Mouse (Mus musculus) kidney, adult 2 months (tissue): ENCODE data around the gene Ctbp2. TPM values are rescaled to one million over a fixed set of nuclear protein-coding genes. Genes with fewer than 3 reads are reported as not detected.
A peak's percentile ranks its signal among the peaks of the same experiment; 100 is the strongest.

Experiments
- DNase-seq: peaks from one replicate; pipeline ENCODE4 v3.0.0; 2021
- H3K27ac ChIP-seq: fragments of 200-500 bp; 2 replicates; pipeline ENCODE4 v1.5.1; 2012; ENCODE audit warnings: low read depth, low read length, control low read depth, inconsistent platforms; ENCODE audit not compliant: insufficient read depth
- H3K27me3 ChIP-seq: fragments of 200-500 bp; replicated peaks from 2 replicates; pipeline ENCODE4 v1.6.1; 2012; ENCODE audit warnings: mild to moderate bottlenecking, moderate library complexity, low read length, inconsistent platforms; ENCODE audit not compliant: control insufficient read depth, insufficient read depth
- H3K36me3 ChIP-seq: fragments of 200-500 bp; 2 replicates; pipeline ENCODE4 v1.6.1; 2012; ENCODE audit warnings: mild to moderate bottlenecking, moderate library complexity, low read length, inconsistent platforms; ENCODE audit not compliant: control insufficient read depth, insufficient read depth
- H3K4me1 ChIP-seq: fragments of 200-500 bp; 2 replicates; pipeline ENCODE4 v1.6.1; 2011; ENCODE audit warnings: low read length; ENCODE audit not compliant: control insufficient read depth, insufficient read depth
- H3K4me3 ChIP-seq: fragments of 200-500 bp; 2 replicates; pipeline ENCODE4 v1.5.1; 2011; ENCODE audit warnings: mild to moderate bottlenecking, low read depth, low read length, control low read depth; ENCODE audit not compliant: insufficient read depth
- CTCF ChIP-seq: fragments of 200-500 bp; conservative IDR thresholded peaks from 2 replicates; pipeline ENCODE4 v1.5.1; 2011; ENCODE audit warnings: low read depth, mild to moderate bottlenecking, control low read depth, low read length, moderate library complexity, mixed read lengths; ENCODE audit not compliant: insufficient read depth, insufficient read length
- POLR2A ChIP-seq: fragments of 200-500 bp; IDR thresholded peaks from one replicate; pipeline ENCODE4 v1.6.1; 2011; ENCODE audit warnings: low read depth, low read length, control low read depth
- WGBS: fragments of 180-500 bp; shearing (Covaris S2); methylation state at CpG from one replicate; pipeline ENCODE4 v1.1.7; 2018; 5-methylcytosine and 5-hydroxymethylcytosine counted together
- polyA plus RNA-seq: library from polyadenylated mRNA; depleted of rRNA; stranded (reverse); fragments of >200 nt; gene quantifications from 2 replicates; pipeline ENCODE4 v1.2.3, GENCODE M21; 2012

Gene Ctbp2
- polyA plus RNA-seq, 1 experiment = 48.6 TPM

- WGBS = 59% methylated on average over 34 of the region's 34 CpGs
- TF ChIP-seq POLR2A (no peak), CTCF (no peak)
Observed at GRCm38 (mm10) chr7:133124701-133125485, 739 bp upstream of the Ctbp2 start.

GRCm38 (mm10) chr7:133123244-133123998 lies 733 bp downstream of the Ctbp2 start, which contains the start of gene Fgfr2:
Gene Fgfr2, minus strand, starts transcription at chr7:133123350.
- Histone ChIP-seq H3K4me3 (peak within 1 kb of the TSS; percentile 100), H3K27me3 (no peaks in the 10 kb centered on the region), H3K27ac (peak within 1 kb of the TSS; percentile 98), H3K4me1 (peaks cover 8% of the 10 kb centered on the region; the same call in 1 of the 2 replicates), H3K36me3 (no peaks in the 10 kb centered on the region)
- peak; percentile 22 for TF ChIP-seq POLR2A
- TF ChIP-seq CTCF = no peak
- peak; percentile 79 for DNase-seq
- WGBS = under 1% methylated on average over 37 of the region's 53 CpGs

More at GRCm38 (mm10) chr7:133124701-133125485, 739 bp upstream of the Ctbp2 start:
- Histone ChIP-seq H3K27me3 (no peaks in the 10 kb centered on the region), H3K4me3 (peak overlapping the region; percentile 100), H3K27ac (0 out of 2 replicates have a peak overlapping the region, but pooled peaks have one; percentile 81), H3K4me1 (peaks cover 5% of the 10 kb centered on the region; the same call in 1 of the 2 replicates), H3K36me3 (no peaks in the 10 kb centered on the region)
- DNase-seq = no peak

- Histone ChIP-seq H3K4me1 (peaks cover 12% of the 10 kb centered on the region; the same call in 1 of the 2 replicates), H3K36me3 (no peaks in the 10 kb centered on the region), H3K4me3 (peak overlapping the region; percentile 100), H3K27me3 (no peaks in the 10 kb centered on the region), H3K27ac (peak overlapping the region; percentile 98)
- TF ChIP-seq POLR2A (no peak), CTCF (no peak)
- DNase-seq = peak; percentile 62
- WGBS = under 1% methylated on average over 96 of the region's 102 CpGs
Observed at GRCm38 (mm10) chr7:133122379-133123243, 1.5 kb downstream of the Ctbp2 start.

GRCm38 (mm10) chr7:133121661-133122378 lies 2.3 kb downstream of the Ctbp2 start:
- H3K4me1 ChIP-seq = peaks cover 12% of the 10 kb centered on the region; the same call in 1 of the 2 replicates
- DNase-seq = peak; percentile 57
- under 1% methylated on average over 75 of the region's 94 CpGs for WGBS

GRCm38 (mm10) chr7:133121080-133121607 lies 3.0 kb downstream of the Ctbp2 start:
- Histone ChIP-seq H3K27me3 (no peaks in the 10 kb centered on the region), H3K27ac (peak overlapping the region; percentile 97), H3K36me3 (no peaks in the 10 kb centered on the region), H3K4me3 (peak overlapping the region; percentile 100), H3K4me1 (peaks cover 14% of the 10 kb centered on the region; the same call in 1 of the 2 replicates)
- no peak for TF ChIP-seq POLR2A
- no peak for DNase-seq
- WGBS = 21% methylated on average over 14 of the region's 14 CpGs

More at GRCm38 (mm10) chr7:133121661-133122378, 2.3 kb downstream of the Ctbp2 start:
- Histone ChIP-seq H3K4me3 (peak overlapping the region; percentile 100), H3K27me3 (no peaks in the 10 kb centered on the region), H3K36me3 (no peaks in the 10 kb centered on the region), H3K27ac (peak overlapping the region; percentile 98)
- TF ChIP-seq CTCF = no peak
- no peak for TF ChIP-seq POLR2A
